Mouse (Mus musculus) liver, embryonic 15.5 days (tissue): ENCODE measurements at regions not wholly inside any gene's neighbourhood (a gene's known extent, or its start where the extent isn't known, plus 50 kb on each side); places are given as distances from the start of the nearest gene placed in this dataset.

Experiments
- ATAC-seq: fragments of 200-750 bp; cut with Nextera tagmentation; 2 replicates; pipeline ENCODE4 v1.8.0; 2017; ENCODE audit warnings: moderate number of reproducible peaks, mild to moderate bottlenecking, moderate library complexity; ENCODE audit not compliant: insufficient read depth
- H3K27ac ChIP-seq: fragments of 300-500 bp; sonication (generic); replicated peaks from 2 replicates; pipeline ENCODE4 v1.5.1; 2015; ENCODE audit warnings: mild to moderate bottlenecking, inconsistent platforms
- H3K27me3 ChIP-seq: fragments of 300-500 bp; sonication (generic); 2 replicates; pipeline ENCODE4 v1.6.1; 2015; ENCODE audit warnings: mild to moderate bottlenecking, inconsistent platforms
- H3K36me3 ChIP-seq: fragments of 300-500 bp; sonication (generic); replicated peaks from 2 replicates; pipeline ENCODE4 v1.6.1; 2015; ENCODE audit warnings: moderate library complexity, mild to moderate bottlenecking, inconsistent platforms
- H3K4me1 ChIP-seq: fragments of 300-500 bp; sonication (generic); replicated peaks from 2 replicates; pipeline ENCODE4 v1.6.1; 2015; ENCODE audit warnings: inconsistent platforms
- H3K4me2 ChIP-seq: fragments of 300-500 bp; sonication (generic); 2 replicates; pipeline ENCODE4 v1.6.1; 2015; ENCODE audit warnings: moderate library complexity, mild to moderate bottlenecking, inconsistent platforms
- H3K4me3 ChIP-seq: fragments of 300-500 bp; sonication (generic); replicated peaks from 2 replicates; pipeline ENCODE4 v1.5.1; 2015; ENCODE audit warnings: mild to moderate bottlenecking, inconsistent platforms
- H3K9ac ChIP-seq: fragments of 300-500 bp; sonication (generic); 2 replicates; pipeline ENCODE4 v1.6.1; 2015; ENCODE audit warnings: moderate library complexity, mild to moderate bottlenecking, inconsistent platforms
- H3K9me3 ChIP-seq: fragments of 300-500 bp; sonication (generic); replicated peaks from 2 replicates; pipeline ENCODE4 v1.6.1; 2016; ENCODE audit warnings: inconsistent platforms
- WGBS: fragments of 180-500 bp; shearing (Covaris S2); methylation state at CpG from one replicate; pipeline ENCODE4 v1.1.7; 2015; ENCODE audit warnings: mixed read lengths; ENCODE audit not compliant: insufficient replicate concordance; 5-methylcytosine and 5-hydroxymethylcytosine counted together

- Histone ChIP-seq H3K4me3 (no peak overlapping the region), H3K9me3 (no peaks in the 10 kb centered on the region), H3K4me1 (no peaks in the 10 kb centered on the region), H3K27ac (no peak overlapping the region), H3K27me3 (no peaks in the 10 kb centered on the region), H3K36me3 (no peaks in the 10 kb centered on the region), H3K4me2 (no peak overlapping the region), H3K9ac (no peak overlapping the region)
- ATAC-seq: no peak
- WGBS: 71% methylated on average over 2 of the region's 2 CpGs
These were observed 591.3 kb upstream of the Gm10131 start for GRCm38 (mm10) chr8:34702806-34703205.

DNA sequence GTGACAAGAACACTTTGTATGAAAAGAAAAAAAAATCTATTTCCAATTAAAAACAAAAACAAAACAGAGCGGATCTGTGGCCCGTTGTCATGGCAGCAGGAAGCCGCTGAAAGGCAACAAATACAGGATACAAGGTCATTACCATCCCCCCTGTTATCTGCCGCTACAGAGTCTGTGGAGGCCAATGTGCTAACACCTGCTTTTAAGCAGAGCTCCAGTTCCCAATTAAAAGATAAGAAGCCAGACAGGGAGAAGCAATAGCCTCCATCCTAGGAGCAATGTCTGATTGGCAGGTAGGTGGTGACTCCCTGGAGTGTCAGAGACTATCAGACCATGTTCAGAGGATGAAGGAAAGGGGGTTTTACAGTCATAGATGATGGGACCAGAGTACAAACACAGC is 587.5 kb upstream of the Gm10131 start:
- H3K27ac ChIP-seq: no peak overlapping the region
- H3K4me2 ChIP-seq: no peak overlapping the region
- WGBS: 40% methylated on average over 4 of the region's 4 CpGs
- H3K36me3 ChIP-seq: no peaks in the 10 kb centered on the region
- H3K9me3 ChIP-seq: no peaks in the 10 kb centered on the region
- no peak overlapping the region for H3K4me3 ChIP-seq
- ATAC-seq: no peak
- H3K27me3 ChIP-seq: no peaks in the 10 kb centered on the region
- H3K9ac ChIP-seq: no peak overlapping the region
- no peaks in the 10 kb centered on the region for H3K4me1 ChIP-seq

DNA sequence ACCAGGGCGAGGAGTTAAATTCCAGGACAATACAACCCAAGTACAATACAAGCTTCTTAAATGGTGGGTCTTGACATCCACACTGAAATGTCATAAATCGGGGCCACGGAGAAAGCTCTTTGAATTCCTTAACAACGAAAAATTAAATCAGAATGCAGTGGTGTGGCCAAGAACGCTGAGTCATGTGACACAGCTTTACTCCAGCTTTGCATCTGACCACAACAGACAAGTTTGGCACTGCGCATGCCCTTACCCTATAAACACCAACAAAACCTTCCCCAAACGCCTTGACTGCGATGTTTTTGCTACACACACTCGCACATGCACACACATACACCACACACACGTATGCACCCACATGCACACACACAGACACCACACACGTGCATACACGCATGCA is 584.8 kb upstream of the Gm10131 start:
- H3K4me1 ChIP-seq: no peaks in the 10 kb centered on the region
- no peak overlapping the region for H3K4me2 ChIP-seq
- no peak overlapping the region for H3K4me3 ChIP-seq
- WGBS: 65% methylated on average over 12 of the region's 12 CpGs
- H3K27me3 ChIP-seq: no peaks in the 10 kb centered on the region
- no peaks in the 10 kb centered on the region for H3K36me3 ChIP-seq
- no peak for ATAC-seq
- H3K9ac ChIP-seq: no peak overlapping the region
- no peaks in the 10 kb centered on the region for H3K9me3 ChIP-seq
- no peak overlapping the region for H3K27ac ChIP-seq

GRCm38 (mm10) chr8:34692606-34693005 is 581.1 kb upstream of the Gm10131 start:
- ATAC-seq: no peak
- 0 out of 2 replicates have a peak, but pooled peaks cover 2% of the 10 kb centered on the region for H3K4me1 ChIP-seq
- H3K27ac ChIP-seq: no peak overlapping the region
- H3K36me3 ChIP-seq: no peaks in the 10 kb centered on the region
- H3K27me3 ChIP-seq: peaks cover 13% of the 10 kb centered on the region
- H3K4me3 ChIP-seq: no peak overlapping the region
- H3K9ac ChIP-seq: no peak overlapping the region
- 35% methylated on average over 13 of the region's 13 CpGs for WGBS
- no peak overlapping the region for H3K4me2 ChIP-seq
- no peaks in the 10 kb centered on the region for H3K9me3 ChIP-seq

GRCm38 (mm10) chr8:34691776-34692175 is 580.2 kb upstream of the Gm10131 start:
- H3K27me3 ChIP-seq: peaks cover 13% of the 10 kb centered on the region
- no peak overlapping the region for H3K4me2 ChIP-seq
- 68% methylated on average over 6 of the region's 6 CpGs for WGBS
- no peak overlapping the region for H3K4me3 ChIP-seq
- H3K4me1 ChIP-seq: 0 out of 2 replicates have a peak, but pooled peaks cover 2% of the 10 kb centered on the region
- no peak for ATAC-seq
- H3K9ac ChIP-seq: no peak overlapping the region
- H3K9me3 ChIP-seq: no peaks in the 10 kb centered on the region
- no peak overlapping the region for H3K27ac ChIP-seq
- H3K36me3 ChIP-seq: no peaks in the 10 kb centered on the region

DNA sequence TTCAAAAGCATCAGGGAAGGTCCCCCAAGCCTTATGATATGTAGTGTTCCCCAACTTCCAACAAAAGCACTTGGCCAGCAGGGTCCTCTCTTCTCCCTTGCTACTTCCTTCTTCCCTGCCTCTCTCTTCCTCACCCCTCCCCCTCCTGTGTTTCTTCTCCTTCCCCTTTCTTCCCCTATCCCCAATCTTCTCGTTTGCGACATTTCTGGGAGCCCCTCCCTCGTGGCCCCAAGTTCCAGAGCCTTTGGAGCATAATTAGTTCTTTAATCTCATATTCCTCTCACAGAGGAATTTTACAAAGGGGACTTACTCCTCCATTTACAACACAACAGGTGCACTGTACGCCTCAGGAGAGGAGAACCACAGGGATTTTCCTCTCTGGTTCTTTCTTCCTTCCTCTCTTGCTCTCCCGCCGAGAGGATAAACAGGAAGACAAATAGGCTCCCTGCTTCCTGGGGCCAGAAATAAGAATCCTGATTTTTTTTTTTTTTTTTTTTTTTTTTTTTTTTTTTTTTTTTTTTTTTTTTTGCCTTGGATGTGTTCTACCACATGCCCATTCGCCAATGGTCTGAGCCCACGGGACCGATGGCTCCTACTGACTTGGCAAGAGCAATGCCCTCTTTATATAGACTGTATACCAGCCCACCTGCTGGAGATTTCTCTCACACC is 578.4 kb upstream of the Gm10131 start:
- H3K27ac ChIP-seq: no peak overlapping the region
- no peaks in the 10 kb centered on the region for H3K36me3 ChIP-seq
- H3K4me3 ChIP-seq: peak overlapping the region; percentile 35
- H3K9ac ChIP-seq: no peak overlapping the region
- 15% methylated on average over 9 of the region's 9 CpGs for WGBS
- peaks cover 13% of the 10 kb centered on the region for H3K27me3 ChIP-seq
- no peak for ATAC-seq
- peak overlapping the region; percentile 53 for H3K4me2 ChIP-seq
- H3K9me3 ChIP-seq: no peaks in the 10 kb centered on the region
- 0 out of 2 replicates have a peak, but pooled peaks cover 2% of the 10 kb centered on the region for H3K4me1 ChIP-seq

DNA sequence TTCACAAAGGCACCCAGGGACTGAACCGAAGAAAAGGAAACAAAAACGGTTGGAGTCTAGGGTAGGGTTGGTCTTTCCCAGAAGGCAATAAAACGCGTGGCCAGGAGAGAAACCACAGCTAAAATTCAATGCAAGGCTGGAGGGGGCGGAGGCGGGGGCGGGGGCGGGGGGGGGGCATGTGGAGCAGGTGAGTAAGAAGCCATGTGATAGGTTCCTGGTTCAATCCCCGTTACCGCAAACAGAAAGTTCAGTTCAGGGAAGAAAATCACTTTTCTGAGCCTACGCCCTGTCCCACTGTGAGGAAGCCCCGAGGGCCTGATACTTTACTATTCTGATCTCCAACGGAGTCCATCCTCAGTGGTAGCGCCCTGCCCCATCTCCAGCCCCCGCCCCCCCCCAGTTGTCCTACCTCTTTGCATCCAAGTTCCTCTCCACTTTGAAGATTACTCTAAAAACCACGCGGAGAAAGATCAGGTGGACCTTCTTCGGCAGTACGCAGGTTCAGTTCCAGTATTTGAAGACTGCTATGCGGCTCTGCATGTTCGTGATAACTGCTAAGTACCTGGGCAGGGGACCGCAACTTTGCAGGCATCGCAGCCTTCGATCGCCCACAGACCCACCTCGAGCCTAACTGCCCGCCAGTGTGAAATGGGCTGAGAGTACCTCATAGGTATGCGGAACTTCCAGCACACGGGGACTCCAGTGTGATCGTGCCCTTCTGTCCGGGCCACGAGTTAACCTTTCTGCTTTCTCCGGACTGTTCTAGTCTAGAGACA is 577.7 kb upstream of the Gm10131 start:
- WGBS: 9% methylated on average over 33 of the region's 33 CpGs
- ATAC-seq: no peak
- 0 out of 2 replicates have a peak, but pooled peaks cover 2% of the 10 kb centered on the region for H3K4me1 ChIP-seq

DNA sequence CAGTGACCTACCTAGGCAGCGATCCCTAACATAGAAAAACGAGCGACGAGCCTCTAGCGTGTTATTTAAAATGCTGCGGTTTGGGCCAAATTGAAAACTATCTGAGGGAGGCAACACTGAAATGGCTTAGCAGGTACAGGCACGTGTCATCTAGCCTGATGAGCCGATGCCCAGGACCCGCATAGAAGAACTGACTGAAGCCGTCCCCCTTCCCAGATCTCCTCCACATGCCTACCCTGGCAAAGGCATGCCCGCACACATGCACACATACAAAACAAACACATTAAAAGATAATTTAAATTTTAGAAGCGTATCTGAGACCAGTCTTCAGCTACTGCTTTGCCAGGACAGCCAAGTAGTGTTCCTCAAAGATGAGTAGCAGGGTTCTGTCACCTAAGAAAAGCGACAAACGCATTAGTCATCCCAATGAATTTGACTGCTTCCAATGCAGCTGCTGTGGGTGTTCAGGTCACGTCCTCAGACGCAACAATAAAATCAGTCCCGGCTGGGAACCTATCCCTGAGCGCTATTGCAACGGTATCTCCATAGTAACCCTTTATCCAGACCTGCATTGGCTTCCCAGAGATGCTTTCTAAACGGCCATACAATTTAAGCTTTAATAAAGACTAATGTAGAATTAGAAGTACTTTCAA is 577.0 kb upstream of the Gm10131 start:
- Histone ChIP-seq H3K9me3 (no peaks in the 10 kb centered on the region), H3K4me3 (no peak overlapping the region; the same call in 1 of the 2 replicates), H3K36me3 (no peaks in the 10 kb centered on the region), H3K4me1 (0 out of 2 replicates have a peak, but pooled peaks cover 2% of the 10 kb centered on the region), H3K9ac (no peak overlapping the region), H3K27me3 (peaks cover 13% of the 10 kb centered on the region), H3K27ac (no peak overlapping the region), H3K4me2 (peak overlapping the region; percentile 53; the same call in 1 of the 2 replicates)
- no peak for ATAC-seq
- 62% methylated on average over 20 of the region's 20 CpGs for WGBS

More for the DNA sequence above, 577.7 kb upstream of the Gm10131 start:
- H3K4me2 ChIP-seq: peak overlapping the region; percentile 53
- no peaks in the 10 kb centered on the region for H3K9me3 ChIP-seq
- no peak overlapping the region for H3K27ac ChIP-seq
- H3K27me3 ChIP-seq: peaks cover 13% of the 10 kb centered on the region
- no peaks in the 10 kb centered on the region for H3K36me3 ChIP-seq
- H3K4me3 ChIP-seq: peak overlapping the region; percentile 35
- H3K9ac ChIP-seq: no peak overlapping the region

DNA sequence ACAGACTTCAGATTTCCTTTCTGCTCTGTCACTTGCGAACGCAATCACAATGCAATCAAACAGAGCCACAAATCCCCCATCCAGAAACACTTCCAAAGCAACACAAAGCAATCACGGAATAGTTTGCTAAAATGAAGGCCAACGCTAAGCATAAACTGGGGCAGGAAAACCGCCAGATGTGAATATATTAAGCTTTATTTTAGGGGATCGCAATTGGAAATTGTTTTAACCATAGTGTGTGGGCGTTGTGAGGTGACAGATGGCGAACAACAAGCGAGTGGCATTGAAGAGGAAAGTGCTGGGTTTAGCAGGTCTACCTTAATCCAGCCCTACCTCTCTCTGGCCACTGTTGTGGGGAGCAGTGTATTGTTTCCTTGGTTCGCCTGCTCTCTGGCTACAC is 574.8 kb upstream of the Gm10131 start:
- Histone ChIP-seq H3K4me3 (no peak overlapping the region), H3K27ac (no peak overlapping the region), H3K4me2 (no peak overlapping the region), H3K27me3 (peaks cover 13% of the 10 kb centered on the region), H3K4me1 (0 out of 2 replicates have a peak, but pooled peaks cover 2% of the 10 kb centered on the region), H3K9me3 (no peaks in the 10 kb centered on the region), H3K9ac (no peak overlapping the region), H3K36me3 (no peaks in the 10 kb centered on the region)
- no peak for ATAC-seq
- WGBS: 64% methylated on average over 10 of the region's 10 CpGs

DNA sequence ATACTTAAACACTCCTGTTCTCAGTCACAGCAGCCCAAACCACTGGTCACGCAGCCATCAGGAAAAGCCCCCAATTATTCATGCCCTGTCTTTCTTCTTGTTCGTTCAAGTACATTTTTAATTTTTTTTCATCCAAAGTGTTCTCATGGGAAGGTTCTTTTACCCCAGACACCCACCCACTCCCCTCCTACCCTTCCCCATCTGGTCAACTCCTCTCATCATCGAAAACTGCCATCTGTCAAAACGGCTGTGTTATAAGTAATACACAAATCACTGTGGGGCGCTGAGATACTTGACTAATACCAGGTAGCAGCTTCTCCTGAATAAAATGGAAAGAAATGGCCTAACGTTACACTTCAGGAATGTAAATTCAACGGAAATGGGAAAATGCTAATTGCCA is 573.1 kb upstream of the Gm10131 start:
- Histone ChIP-seq H3K27me3 (peaks cover 6% of the 10 kb centered on the region; the same call in 1 of the 2 replicates), H3K27ac (no peak overlapping the region), H3K4me3 (no peak overlapping the region), H3K36me3 (no peaks in the 10 kb centered on the region), H3K9ac (no peak overlapping the region), H3K9me3 (no peaks in the 10 kb centered on the region), H3K4me1 (no peaks in the 10 kb centered on the region), H3K4me2 (no peak overlapping the region)
- 64% methylated on average over 7 of the region's 7 CpGs for WGBS
- no peak for ATAC-seq

- Histone ChIP-seq H3K27ac (no peak overlapping the region), H3K36me3 (no peaks in the 10 kb centered on the region), H3K27me3 (no peaks in the 10 kb centered on the region), H3K9ac (no peak overlapping the region), H3K4me3 (no peak overlapping the region), H3K4me2 (no peak overlapping the region), H3K4me1 (no peaks in the 10 kb centered on the region), H3K9me3 (no peaks in the 10 kb centered on the region)
- 63% methylated on average over 5 of the region's 5 CpGs for WGBS
- ATAC-seq: no peak
These were observed 571.6 kb upstream of the Gm10131 start for GRCm38 (mm10) chr8:34683173-34683572.
